Mouse (Mus musculus) left cerebral cortex, postnatal 4 days (tissue): Measurements from ENCODE around the gene Eaf1. TPM values are rescaled to one million over a fixed set of nuclear protein-coding genes. Genes with fewer than 3 reads are reported as not detected.

Experiments used
- DNase-seq: peaks from one replicate; pipeline ENCODE4 v3.0.0-alpha.2; 2022
- intact Hi-C: fragments of 180-260 bp; cut with DNase I; formaldehyde crosslinking; loops from one replicate; pipeline ENCODE4 v1.15.1; 2025
- total RNA-seq, 2 experiments: library from RNA; stranded (reverse); gene quantifications; 2 replicates each; pipeline ENCODE4 v1.2.3; 2021

Eaf1 gene
- total RNA-seq, 2 experiments from 2014 or later: 14.5 to 15.5 TPM

- DNase-seq: no peak
- intact Hi-C loops: no loop called here
Measured at GRCm38 (mm10) chr14:31503406-31503805, 9.2 kb downstream of the Eaf1 start.

- intact Hi-C loops: no loop called here
- no peak for DNase-seq
Measured at GRCm38 (mm10) chr14:31506456-31506855, 12.3 kb downstream of the Eaf1 start.

GRCm38 (mm10) chr14:31509911-31510310 is 15.7 kb downstream of the Eaf1 start:
- intact Hi-C loops: no loop called here
- DNase-seq: no peak

- no peak for DNase-seq
- intact Hi-C loops: no loop called here
Measured at GRCm38 (mm10) chr14:31510322-31510721, 16.1 kb downstream of the Eaf1 start.

GRCm38 (mm10) chr14:31515895-31516294 is 21.7 kb downstream of the Eaf1 start:
- no peak for DNase-seq
- intact Hi-C loops: no loop called here

GRCm38 (mm10) chr14:31519165-31519564 is 25.0 kb downstream of the Eaf1 start:
- no peak for DNase-seq
- intact Hi-C loops: no loop called here

- DNase-seq: no peak
- intact Hi-C loops: no loop called here
Measured at GRCm38 (mm10) chr14:31521318-31521717, 27.1 kb downstream of the Eaf1 start.

GRCm38 (mm10) chr14:31525040-31525810 is 31.0 kb downstream of the Eaf1 start:
- intact Hi-C loops: no loop called here
- DNase-seq: no peak

GRCm38 (mm10) chr14:31530847-31531246 is 36.6 kb downstream of the Eaf1 start:
- no peak for DNase-seq
- intact Hi-C loops: no loop called here

GRCm38 (mm10) chr14:31531506-31532148 is 37.4 kb downstream of the Eaf1 start:
- intact Hi-C loops: no loop called here
- DNase-seq: no peak

GRCm38 (mm10) chr14:31532656-31533055 is 38.5 kb downstream of the Eaf1 start:
- DNase-seq: no peak
- intact Hi-C loops: no loop called here

GRCm38 (mm10) chr14:31537298-31537697 is 43.1 kb downstream of the Eaf1 start:
- peak; percentile 61 for DNase-seq
- intact Hi-C loops: no loop called here

- intact Hi-C loops: no loop called here
- DNase-seq: no peak
Measured at GRCm38 (mm10) chr14:31543885-31544442, 49.8 kb downstream of the Eaf1 start.

- intact Hi-C loops: no loop called here
- no peak for DNase-seq
Measured at GRCm38 (mm10) chr14:31555021-31555420, 60.8 kb downstream of the Eaf1 start.

- DNase-seq: no peak
- intact Hi-C loops: no loop called here
Measured at GRCm38 (mm10) chr14:31555963-31556434, 61.8 kb downstream of the Eaf1 start.

GRCm38 (mm10) chr14:31556526-31557260 is 62.5 kb downstream of the Eaf1 start:
- intact Hi-C loops: no loop called here
- DNase-seq: no peak

- intact Hi-C loops: no loop called here
- DNase-seq: peak; percentile 41
Measured at GRCm38 (mm10) chr14:31557273-31557672, 63.1 kb downstream of the Eaf1 start.

GRCm38 (mm10) chr14:31557784-31558183 is 63.6 kb downstream of the Eaf1 start:
- intact Hi-C loops: no loop called here
- DNase-seq: peak; percentile 51

GRCm38 (mm10) chr14:31559216-31559615 is 65.0 kb downstream of the Eaf1 start:
- intact Hi-C loops: no loop called here
- no peak for DNase-seq
